Mouse (Mus musculus): ENCODE measurements at regions not wholly inside any gene's neighbourhood (a gene's known extent, or its start where the extent isn't known, plus 50 kb on each side); places are given as distances from the start of the nearest gene placed in this dataset.

DNA sequence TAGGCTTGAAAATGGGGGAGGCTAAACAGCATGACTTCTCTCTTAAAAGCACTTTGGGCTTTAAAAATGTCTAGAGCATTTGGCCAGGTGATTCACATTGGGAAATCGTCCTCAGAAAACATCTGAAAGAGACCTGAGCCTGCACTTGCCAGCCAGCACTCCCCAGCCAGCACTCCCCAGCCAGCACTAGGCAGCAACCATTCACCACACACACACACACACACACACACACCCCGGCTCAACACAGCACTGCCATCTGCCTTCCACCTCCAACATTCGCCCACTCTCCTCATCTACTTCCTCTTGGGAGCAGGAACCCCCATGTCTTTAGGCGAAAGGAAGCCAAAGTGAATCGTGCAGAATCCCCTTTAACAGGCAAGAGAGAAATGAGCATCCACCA is 85.4 kb downstream of the Atp23 start:
- Histone ChIP-seq H3K4me1 (replicated peaks) (no peaks in the 10 kb centered on the region), H3K4me3 (no peak overlapping the region), H3K36me3 (no peaks in the 10 kb centered on the region), H3K27ac (no peak overlapping the region), H3K9me3 (no peaks in the 10 kb centered on the region), H3K27me3 (ENCODE audit: insufficient read depth, poor library complexity, severe bottlenecking) (no peaks in the 10 kb centered on the region)
- 88% methylated on average over 5 of the region's 5 CpGs for WGBS
- no peak for DNase-seq (ENCODE audit: low spot score)

DNA sequence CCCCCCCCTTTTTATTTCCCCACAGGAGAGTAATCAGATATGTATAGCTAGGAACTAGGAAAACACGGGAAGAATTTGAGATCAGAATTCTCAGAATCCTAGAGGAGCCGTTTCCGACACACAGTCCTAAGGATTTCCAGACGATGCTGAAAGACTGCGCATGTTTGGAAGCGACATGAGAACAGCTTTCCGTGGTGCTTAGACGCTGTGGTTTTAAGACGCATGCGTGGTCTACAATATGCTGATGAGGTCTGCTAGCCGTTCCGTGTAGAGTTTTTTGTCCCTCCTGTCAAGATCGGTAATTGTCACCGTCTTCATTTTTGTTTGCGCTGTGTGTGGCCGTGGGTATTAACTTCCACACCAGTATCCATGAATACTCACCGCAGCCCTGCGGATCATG is 86.2 kb downstream of the Atp23 start:
- Histone ChIP-seq H3K36me3 (no peaks in the 10 kb centered on the region), H3K4me1 (replicated peaks) (no peaks in the 10 kb centered on the region), H3K4me3 (no peak overlapping the region), H3K27ac (no peak overlapping the region), H3K9me3 (no peaks in the 10 kb centered on the region), H3K27me3 (ENCODE audit: insufficient read depth, poor library complexity, severe bottlenecking) (no peaks in the 10 kb centered on the region)
- WGBS = 94% methylated on average over 18 of the region's 18 CpGs
- no peak for DNase-seq (ENCODE audit: low spot score)

DNA sequence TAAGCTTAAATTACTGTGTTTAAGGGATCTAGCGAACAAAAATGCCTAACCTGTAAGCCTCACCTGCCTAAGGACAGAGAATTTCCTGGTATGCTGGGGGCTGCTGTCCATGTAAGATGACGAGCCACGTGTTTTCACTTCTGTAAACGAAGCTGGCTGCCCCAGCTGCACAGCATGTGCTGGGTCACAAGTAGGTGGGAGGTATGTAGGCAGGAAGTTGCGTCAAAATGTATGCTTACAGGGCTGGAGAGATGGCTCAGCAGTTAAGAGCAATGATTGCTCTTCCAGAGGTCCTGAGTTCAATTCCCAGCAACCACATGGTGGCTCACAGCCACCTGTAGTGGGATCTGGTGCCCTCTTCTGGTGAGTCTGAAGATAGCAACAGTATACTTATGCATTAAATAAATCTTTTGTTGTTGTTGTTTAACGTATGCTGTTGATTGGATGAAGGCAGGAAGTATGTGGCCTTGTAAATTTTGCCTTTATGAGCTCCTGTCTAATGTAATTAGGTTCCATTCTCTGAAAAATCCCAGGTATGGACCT is 88.0 kb downstream of the Atp23 start:
- 0 out of 2 replicates have a peak, but pooled peaks cover 2% of the 10 kb centered on the region for H3K4me1 ChIP-seq (replicated peaks)
- no peak overlapping the region for H3K27ac ChIP-seq
- no peak for DNase-seq (ENCODE audit: low spot score)
- no peaks in the 10 kb centered on the region for H3K36me3 ChIP-seq
- no peak overlapping the region for H3K4me3 ChIP-seq
- H3K27me3 ChIP-seq (ENCODE audit: insufficient read depth, poor library complexity, severe bottlenecking) = no peaks in the 10 kb centered on the region
- WGBS = 84% methylated on average over 6 of the region's 6 CpGs
- no peaks in the 10 kb centered on the region for H3K9me3 ChIP-seq

DNA sequence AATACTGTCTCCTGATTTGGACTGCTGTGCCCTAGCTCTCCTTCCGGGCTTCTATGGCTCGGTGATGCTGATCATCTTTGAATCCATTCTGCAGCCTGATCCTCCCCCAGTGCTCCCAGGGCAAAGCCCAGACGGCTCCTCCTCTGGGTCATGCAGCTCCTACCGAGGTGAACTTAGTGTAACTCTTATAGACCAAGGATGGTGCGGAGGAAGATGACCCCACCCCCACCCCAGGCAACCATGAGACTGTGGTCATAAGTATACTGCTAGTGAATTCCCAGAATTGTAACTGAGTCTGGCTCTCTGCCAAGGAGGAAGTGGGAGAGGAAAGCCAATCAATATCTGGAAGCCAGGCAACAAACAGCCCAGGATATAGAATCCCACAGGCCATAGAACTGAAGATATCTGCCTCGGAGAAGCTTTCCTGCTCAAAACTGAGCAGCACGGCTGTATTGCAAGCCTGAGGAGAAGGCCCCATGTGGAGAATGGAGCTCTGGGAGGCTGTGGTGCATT is 88.9 kb downstream of the Atp23 start:
- H3K4me1 ChIP-seq (replicated peaks) = 0 out of 2 replicates have a peak, but pooled peaks cover 2% of the 10 kb centered on the region
- H3K9me3 ChIP-seq = no peaks in the 10 kb centered on the region
- no peak for DNase-seq (ENCODE audit: low spot score)
- H3K27me3 ChIP-seq (ENCODE audit: insufficient read depth, poor library complexity, severe bottlenecking) = no peaks in the 10 kb centered on the region
- no peak overlapping the region for H3K4me3 ChIP-seq
- no peak overlapping the region for H3K27ac ChIP-seq
- no peaks in the 10 kb centered on the region for H3K36me3 ChIP-seq
- WGBS = 81% methylated on average over 7 of the region's 7 CpGs

DNA sequence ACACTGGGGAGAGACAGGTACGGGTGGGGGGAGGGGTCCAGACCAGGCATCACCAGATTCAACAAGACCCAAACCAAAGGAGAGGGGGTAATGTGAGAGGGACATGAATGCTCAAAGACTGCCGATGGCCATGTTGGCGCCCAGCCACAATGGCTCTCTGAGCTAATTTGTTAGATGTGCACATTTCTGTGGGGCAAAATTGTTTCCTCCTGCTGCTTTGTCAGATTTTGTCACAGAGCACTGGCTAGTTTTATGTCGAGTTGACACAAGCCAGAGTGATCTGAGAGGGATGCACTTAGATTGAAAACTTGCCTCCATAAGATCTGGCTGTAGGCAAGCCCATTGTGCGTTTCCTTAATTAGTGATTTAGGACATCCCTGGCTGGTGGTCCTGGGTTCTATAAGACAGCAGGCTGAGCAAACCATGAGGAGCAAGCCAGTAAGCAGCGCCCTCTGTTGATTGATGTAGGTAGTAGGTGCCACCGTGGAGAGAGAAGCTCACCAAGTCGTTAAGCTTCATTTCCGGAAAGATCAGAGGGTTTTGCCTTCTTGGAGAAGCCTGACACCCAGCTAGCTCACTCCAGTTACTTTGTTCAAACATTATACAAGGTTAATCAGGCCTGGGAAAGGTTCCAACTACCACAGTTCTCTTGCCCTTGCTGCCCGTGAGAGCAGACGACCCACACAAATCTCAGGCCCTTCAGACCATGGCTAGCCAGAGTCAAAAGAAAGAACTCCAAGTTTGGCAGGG is 90.6 kb downstream of the Atp23 start:
- DNase-seq (ENCODE audit: low spot score) = no peak
- Histone ChIP-seq H3K27me3 (ENCODE audit: insufficient read depth, poor library complexity, severe bottlenecking) (no peaks in the 10 kb centered on the region), H3K9me3 (no peaks in the 10 kb centered on the region), H3K27ac (no peak overlapping the region), H3K4me1 (replicated peaks) (0 out of 2 replicates have a peak, but pooled peaks cover 2% of the 10 kb centered on the region), H3K4me3 (no peak overlapping the region), H3K36me3 (no peaks in the 10 kb centered on the region)
- WGBS = 83% methylated on average over 11 of the region's 11 CpGs

DNA sequence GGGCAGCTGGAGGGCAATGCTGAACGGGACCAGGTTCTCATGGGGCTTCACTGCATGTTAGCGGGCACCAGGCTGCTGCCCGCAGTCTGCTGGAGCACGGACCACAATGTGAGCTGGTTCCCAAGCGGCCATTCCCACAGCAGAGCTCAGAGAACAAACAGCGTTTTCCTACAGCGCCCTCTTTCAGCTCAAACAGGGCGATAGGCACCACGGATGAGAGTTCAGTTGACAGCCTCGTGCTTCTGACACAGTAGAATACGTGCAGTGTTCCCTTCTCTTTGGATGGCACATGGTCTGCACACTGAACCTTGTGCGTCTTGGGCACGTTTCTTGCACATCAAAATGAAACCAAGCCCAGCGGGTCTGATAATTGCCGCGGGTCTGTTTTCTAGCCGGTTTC is 91.6 kb downstream of the Atp23 start:
- Histone ChIP-seq H3K4me1 (replicated peaks) (0 out of 2 replicates have a peak, but pooled peaks cover 2% of the 10 kb centered on the region), H3K4me3 (0 out of 2 replicates have a peak overlapping the region, but pooled peaks have one; percentile 16)
- whole genome bisulfite sequencing = 56% methylated on average over 17 of the region's 17 CpGs

DNA sequence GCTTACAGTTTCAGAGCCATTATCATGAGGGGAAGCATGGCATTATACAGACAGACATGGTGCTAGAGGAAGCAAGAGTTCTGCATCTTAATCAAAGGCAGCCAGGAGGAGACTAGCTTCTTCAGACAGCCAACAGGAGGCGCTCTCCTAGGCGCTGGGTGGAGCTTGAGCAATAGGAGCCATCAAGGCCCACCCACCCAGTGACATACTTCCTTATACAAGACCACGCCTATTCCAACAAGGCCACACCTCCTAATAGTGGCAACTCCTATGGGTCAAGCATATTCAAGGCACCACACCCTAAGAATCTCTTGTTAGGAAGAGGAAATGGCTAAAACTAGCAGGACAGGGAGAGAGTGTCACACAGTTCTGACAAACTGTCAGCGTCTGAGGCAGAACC is 94.3 kb downstream of the Atp23 start:
- Histone ChIP-seq H3K4me1 (replicated peaks) (0 out of 2 replicates have a peak, but pooled peaks cover 2% of the 10 kb centered on the region), H3K27ac (no peak overlapping the region), H3K27me3 (ENCODE audit: insufficient read depth, poor library complexity, severe bottlenecking) (no peaks in the 10 kb centered on the region), H3K36me3 (no peaks in the 10 kb centered on the region), H3K9me3 (no peaks in the 10 kb centered on the region), H3K4me3 (no peak overlapping the region)
- WGBS = 90% methylated on average over 4 of the region's 4 CpGs
- no peak for DNase-seq (ENCODE audit: low spot score)

More for the DNA sequence above, 91.6 kb downstream of the Atp23 start:
- no peaks in the 10 kb centered on the region for H3K36me3 ChIP-seq
- H3K27ac ChIP-seq = peak overlapping the region; percentile 56; the same call in 1 of the 2 replicates
- peak; percentile 15 for DNase-seq (ENCODE audit: low spot score)
- no peaks in the 10 kb centered on the region for H3K27me3 ChIP-seq (ENCODE audit: insufficient read depth, poor library complexity, severe bottlenecking)
- H3K9me3 ChIP-seq = no peaks in the 10 kb centered on the region

GRCm38 (mm10) chr10:126802732-126803131 is 98.4 kb downstream of the Atp23 start:
- Histone ChIP-seq H3K4me3 (no peak overlapping the region), H3K9me3 (no peaks in the 10 kb centered on the region), H3K4me1 (replicated peaks) (no peaks in the 10 kb centered on the region), H3K27ac (no peak overlapping the region), H3K27me3 (ENCODE audit: insufficient read depth, poor library complexity, severe bottlenecking) (no peaks in the 10 kb centered on the region), H3K36me3 (no peaks in the 10 kb centered on the region)
- 75% methylated on average over 4 of the region's 4 CpGs for WGBS
- DNase-seq (ENCODE audit: low spot score) = no peak

GRCm38 (mm10) chr10:126799393-126799792 is 101.8 kb downstream of the Atp23 start:
- WGBS = 58% methylated on average over 4 of the region's 4 CpGs
- Histone ChIP-seq H3K4me3 (no peak overlapping the region), H3K27me3 (ENCODE audit: insufficient read depth, poor library complexity, severe bottlenecking) (no peaks in the 10 kb centered on the region), H3K27ac (no peak overlapping the region), H3K9me3 (no peaks in the 10 kb centered on the region), H3K36me3 (no peaks in the 10 kb centered on the region), H3K4me1 (replicated peaks) (no peaks in the 10 kb centered on the region)
- no peak for DNase-seq (ENCODE audit: low spot score)

DNA sequence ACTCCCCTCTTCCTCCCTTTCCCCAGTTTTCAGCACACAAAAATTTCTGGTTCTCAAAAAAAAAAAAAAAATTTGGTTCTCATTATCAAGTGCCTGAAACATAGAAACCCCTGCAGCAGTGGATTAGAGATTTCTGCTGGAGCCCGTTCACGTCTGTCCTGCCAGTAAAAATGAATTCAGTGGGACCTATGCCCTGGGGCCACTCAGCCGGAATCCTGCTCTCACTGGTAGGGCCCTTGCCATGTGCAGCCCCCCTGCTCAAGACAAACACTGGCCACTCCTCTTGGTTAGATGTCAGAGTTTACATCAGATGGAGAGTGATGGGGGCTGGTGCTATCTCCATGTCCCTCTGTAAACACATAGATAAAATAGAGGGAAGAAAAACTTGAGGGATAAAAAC is 108.0 kb downstream of the Atp23 start:
- 62% methylated on average over 3 of the region's 3 CpGs for WGBS
- no peaks in the 10 kb centered on the region for H3K36me3 ChIP-seq
- H3K27ac ChIP-seq = no peak overlapping the region
- no peak overlapping the region for H3K4me3 ChIP-seq
- DNase-seq (ENCODE audit: low spot score) = no peak
- H3K9me3 ChIP-seq = no peaks in the 10 kb centered on the region
- H3K27me3 ChIP-seq (ENCODE audit: insufficient read depth, poor library complexity, severe bottlenecking) = no peaks in the 10 kb centered on the region
- H3K4me1 ChIP-seq (replicated peaks) = peaks cover 8% of the 10 kb centered on the region; the same call in 1 of the 2 replicates

DNA sequence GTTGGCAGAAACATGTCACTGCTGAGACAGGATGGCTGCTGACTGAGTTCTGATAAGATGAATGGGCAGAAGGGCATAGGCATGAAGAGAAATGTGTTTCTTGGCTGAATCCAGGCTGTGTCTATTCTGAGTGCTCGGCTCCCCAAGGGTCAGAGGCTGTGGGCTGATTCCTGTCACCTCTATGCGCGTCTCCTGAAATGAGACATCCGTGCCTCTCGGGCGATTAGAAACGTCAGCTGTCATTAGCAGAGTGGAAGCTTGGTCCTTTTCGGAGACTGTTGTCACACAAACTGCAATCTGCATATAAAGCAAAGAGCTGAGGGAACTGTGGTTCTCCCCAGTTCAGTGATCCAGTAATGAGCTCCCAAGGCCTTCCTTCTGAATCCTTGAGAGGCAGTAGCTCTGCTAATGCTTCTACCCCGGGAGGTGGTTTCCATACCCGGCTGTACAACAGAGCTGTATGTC is 108.8 kb downstream of the Atp23 start:
- Histone ChIP-seq H3K27me3 (ENCODE audit: insufficient read depth, poor library complexity, severe bottlenecking) (no peaks in the 10 kb centered on the region), H3K36me3 (no peaks in the 10 kb centered on the region), H3K4me1 (replicated peaks) (peaks cover 8% of the 10 kb centered on the region; the same call in 1 of the 2 replicates), H3K27ac (no peak overlapping the region), H3K9me3 (no peaks in the 10 kb centered on the region), H3K4me3 (no peak overlapping the region)
- no peak for DNase-seq (ENCODE audit: low spot score)
- WGBS = 75% methylated on average over 10 of the region's 10 CpGs

DNA sequence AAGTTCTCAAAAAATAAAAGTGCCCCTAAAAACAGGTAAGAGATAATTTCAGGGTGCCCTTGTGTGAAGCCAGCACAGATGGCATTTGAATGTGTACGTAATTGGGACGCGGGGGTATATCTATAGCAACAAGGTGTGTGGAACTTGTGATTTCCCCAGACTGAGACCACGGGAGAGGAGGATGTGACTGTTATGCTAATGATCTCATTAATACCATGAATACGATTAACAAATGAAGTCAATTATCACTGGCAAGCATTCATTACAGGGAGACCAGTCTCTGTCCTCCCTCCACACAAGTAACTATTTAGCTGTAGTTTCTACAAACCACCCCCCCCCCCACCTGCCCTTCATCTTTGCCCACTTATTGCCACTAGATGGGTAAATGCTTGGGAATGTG is 112.9 kb downstream of the Atp23 start:
- H3K9me3 ChIP-seq = no peaks in the 10 kb centered on the region
- no peaks in the 10 kb centered on the region for H3K36me3 ChIP-seq
- H3K4me1 ChIP-seq (replicated peaks) = peaks cover 7% of the 10 kb centered on the region; the same call in 1 of the 2 replicates
- H3K27ac ChIP-seq = no peak overlapping the region
- no peak for DNase-seq (ENCODE audit: low spot score)
- H3K27me3 ChIP-seq (ENCODE audit: insufficient read depth, poor library complexity, severe bottlenecking) = no peaks in the 10 kb centered on the region
- H3K4me3 ChIP-seq = no peak overlapping the region
- WGBS = 89% methylated on average over 5 of the region's 5 CpGs

DNA sequence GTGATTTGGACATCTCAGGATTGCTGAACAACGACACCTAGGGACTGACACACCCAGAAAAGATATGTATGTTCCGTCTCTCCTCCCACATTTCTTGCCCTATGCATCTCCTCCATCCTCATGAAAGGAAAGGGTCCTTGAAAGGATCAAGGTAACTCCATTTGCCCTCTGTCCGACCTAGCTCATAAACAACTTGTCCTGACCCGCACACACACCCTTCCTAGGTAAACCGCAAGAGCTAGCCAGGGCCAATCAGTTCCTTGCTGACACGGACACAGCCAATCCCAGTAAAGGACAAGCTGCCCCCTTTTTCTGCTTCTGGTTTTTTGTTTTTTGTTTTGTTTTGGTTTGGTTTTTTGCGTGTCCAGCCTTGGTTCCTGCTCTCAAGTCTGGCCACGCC is 118.0 kb downstream of the Atp23 start:
- no peak overlapping the region for H3K4me3 ChIP-seq
- 93% methylated on average over 8 of the region's 8 CpGs for WGBS
- H3K27me3 ChIP-seq (ENCODE audit: insufficient read depth, poor library complexity, severe bottlenecking) = no peaks in the 10 kb centered on the region
- H3K9me3 ChIP-seq = no peaks in the 10 kb centered on the region
- H3K27ac ChIP-seq = no peak overlapping the region
- H3K36me3 ChIP-seq = no peaks in the 10 kb centered on the region
- DNase-seq (ENCODE audit: low spot score) = no peak
- no peaks in the 10 kb centered on the region for H3K4me1 ChIP-seq (replicated peaks)
